Mouse (Mus musculus): ENCODE results near the gene Thnsl2. TPM values are rescaled to one million over a fixed set of nuclear protein-coding genes. Genes with fewer than 3 reads are reported as not detected.

The Thnsl2 gene
- polyA plus RNA-seq (2014; fragmentation: Illumina TruSeq; extraction: RNeasy Lipid Tissue Mini Kit (QIAGEN cat#74804); ENCODE audit: low read depth, low replicate concordance), result 7.9 TPM

GRCm38 (mm10) chr6:71143894-71144455 is at the start of gene Thnsl2:
Gene Thnsl2, minus strand, starts transcription at chr6:71144439.

Other genes starting within 250 kb of the Thnsl2 start
- gene Tex37, start 225.5 kb downstream of the Thnsl2 start, polyA plus RNA-seq (2014; fragmentation: Illumina TruSeq; extraction: RNeasy Lipid Tissue Mini Kit (QIAGEN cat#74804); ENCODE audit: low read depth, low replicate concordance), result not detected
- not detected for gene Foxi3, start 187.9 kb downstream of the Thnsl2 start, polyA plus RNA-seq (2014; fragmentation: Illumina TruSeq; extraction: RNeasy Lipid Tissue Mini Kit (QIAGEN cat#74804); ENCODE audit: low read depth, low replicate concordance)
- gene Fabp1, start 55.4 kb upstream of the Thnsl2 start, polyA plus RNA-seq (2014; fragmentation: Illumina TruSeq; extraction: RNeasy Lipid Tissue Mini Kit (QIAGEN cat#74804); ENCODE audit: low read depth, low replicate concordance), result 9.8 TPM
- gene Krcc1, start 127.2 kb upstream of the Thnsl2 start, polyA plus RNA-seq (2014; fragmentation: Illumina TruSeq; extraction: RNeasy Lipid Tissue Mini Kit (QIAGEN cat#74804); ENCODE audit: low read depth, low replicate concordance), result 77.2 TPM
- 343 TPM for gene Smyd1, start 177.8 kb upstream of the Thnsl2 start, polyA plus RNA-seq (2014; fragmentation: Illumina TruSeq; extraction: RNeasy Lipid Tissue Mini Kit (QIAGEN cat#74804); ENCODE audit: low read depth, low replicate concordance)
- not detected for gene Cd8b1, start 178.3 kb upstream of the Thnsl2 start, polyA plus RNA-seq (2014; fragmentation: Illumina TruSeq; extraction: RNeasy Lipid Tissue Mini Kit (QIAGEN cat#74804); ENCODE audit: low read depth, low replicate concordance)
- gene Cd8a, start 229.0 kb upstream of the Thnsl2 start, polyA plus RNA-seq (2014; fragmentation: Illumina TruSeq; extraction: RNeasy Lipid Tissue Mini Kit (QIAGEN cat#74804); ENCODE audit: low read depth, low replicate concordance), result 0.18 TPM